8 mouse cellular contexts compared by ENCODE assay signal in genomic region chr6:85253994-85254541, GRCm38 (mm10).
A peak's percentile ranks its signal among the peaks of the same experiment; 100 is the strongest.
DNase-seq lines count a peak whose midpoint lies in the region; ATAC-seq lines count a peak whose summit lies in the region.

No protein-coding gene starts in this region.

- 46% methylated on average over 7 of the region's 7 CpGs for WGBS in kidney, embryonic 14.5 days
- WGBS in midbrain, embryonic 15.5 days: 50% methylated on average over 7 of the region's 7 CpGs

- no peak overlapping the region for H3K4me2 ChIP-seq in kidney, embryonic 14.5 days (replicated peaks; ENCODE audit: low read depth, low read length)
- H3K4me2 ChIP-seq in midbrain, embryonic 15.5 days: no peak overlapping the region

- H3K9ac ChIP-seq in kidney, embryonic 14.5 days (ENCODE audit: low read depth, low read length): no peak overlapping the region
- H3K9ac ChIP-seq in midbrain, embryonic 15.5 days: no peak overlapping the region

- H3K9me3 ChIP-seq in kidney, embryonic 14.5 days (ENCODE audit: control insufficient read depth, low read length): no peaks in the 10 kb centered on the region
- no peaks in the 10 kb centered on the region for H3K9me3 ChIP-seq in midbrain, embryonic 15.5 days

- H3K36me3 ChIP-seq in kidney, embryonic 14.5 days (ENCODE audit: control insufficient read depth, insufficient read depth, low read length): no peaks in the 10 kb centered on the region
- no peaks in the 10 kb centered on the region for H3K36me3 ChIP-seq in midbrain, embryonic 15.5 days (replicated peaks)

- H3K27ac ChIP-seq in kidney, embryonic 14.5 days (ENCODE audit: low read depth, low read length): peak overlapping the region; percentile 69; the same call in 1 of the 2 replicates
- no peak overlapping the region for H3K27ac ChIP-seq in midbrain, embryonic 15.5 days

- no peak overlapping the region for H3K4me3 ChIP-seq in kidney, embryonic 14.5 days (ENCODE audit: low read length)
- no peak overlapping the region for H3K4me3 ChIP-seq in midbrain, embryonic 15.5 days

- H3K27me3 ChIP-seq in kidney, embryonic 14.5 days (ENCODE audit: control insufficient read depth, insufficient read depth, low read length): no peaks in the 10 kb centered on the region
- H3K27me3 ChIP-seq in midbrain, embryonic 15.5 days (replicated peaks): no peaks in the 10 kb centered on the region

- peak; percentile 45 for DNase-seq in gastrocnemius, postnatal 25 days
- no peak for DNase-seq in gastrocnemius, postnatal 10 days
- DNase-seq in heart, adult 8-10 months (ENCODE audit: low spot score): peak; percentile 51
- no peak for DNase-seq in left cerebral cortex, adult 9 months (ENCODE audit: low spot score in 2 of 2)
- DNase-seq in spleen, postnatal 4 days (ENCODE audit: low spot score in 2 of 2): no peak

- ATAC-seq in kidney, embryonic 14.5 days (ENCODE audit: low FRiP score, low TSS enrichment): peak; percentile 61
- ATAC-seq in midbrain, embryonic 15.5 days (replicated peaks): peak; percentile 31; the same call in 1 of the 2 replicates
- no peak for ATAC-seq in activated CD4-positive, CD25-positive, alpha-beta regulatory T cell, adult 4 months

- H3K4me1 ChIP-seq in kidney, embryonic 14.5 days (ENCODE audit: control insufficient read depth, insufficient read depth, low read length): no peaks in the 10 kb centered on the region; the same call in 1 of the 2 replicates
- peaks cover 5% of the 10 kb centered on the region; the same call in 1 of the 2 replicates for H3K4me1 ChIP-seq in midbrain, embryonic 15.5 days

Comparison
In these comparisons a context has a peak if more than half of its experiments do, and no peak if none do; other contexts are left out.
1. DNase-seq: peak in gastrocnemius, postnatal 25 days (single experiment) and heart, adult 8-10 months (single experiment); none in gastrocnemius, postnatal 10 days (single experiment), left cerebral cortex, adult 9 months (0 of 2) and spleen, postnatal 4 days (0 of 2).